Mouse (Mus musculus) CH12.LX (cell line): ENCODE measurements around the gene Adamtsl3. TPM values are rescaled to one million over a fixed set of nuclear protein-coding genes. Genes with fewer than 3 reads are reported as not detected.

ENCODE experiments used
- DNase-seq: peaks from one replicate; pipeline ENCODE4 v3.0.0-alpha.2; 2013; ENCODE audit errors: extremely low read depth
- H3K27ac ChIP-seq: 2 replicates; pipeline ENCODE4 v1.5.1; 2012; ENCODE audit warnings: low read depth, mild to moderate bottlenecking, control low read depth, moderate library complexity; ENCODE audit not compliant: insufficient read depth
- H3K27me3 ChIP-seq: replicated peaks from 2 replicates; pipeline ENCODE3; 2012; ENCODE audit warnings: inconsistent platforms
- H3K36me3 ChIP-seq, 2 experiments: replicated peaks in 1 of 2; 2 replicates each; pipeline versions ENCODE3 to v1.6.1; 2012; ENCODE audit warnings: inconsistent platforms in 1 of 2, low read length in 1 of 2, mild to moderate bottlenecking in 1 of 2, mixed read lengths in 1 of 2, moderate library complexity in 1 of 2; ENCODE audit not compliant: control insufficient read depth in 1 of 2, insufficient read depth in 1 of 2
- H3K4me1 ChIP-seq, 2 experiments: 2 replicates each; pipeline ENCODE4 v1.6.1; 2012; ENCODE audit warnings: inconsistent platforms in 1 of 2, moderate library complexity in 1 of 2; ENCODE audit not compliant: insufficient read depth in 2 of 2, control insufficient read depth in 1 of 2
- H3K4me2 ChIP-seq: 2 replicates; pipeline ENCODE4 v1.6.1; 2012; ENCODE audit warnings: low read depth, mild to moderate bottlenecking, control low read depth; ENCODE audit not compliant: poor library complexity, insufficient read depth, severe bottlenecking
- H3K4me3 ChIP-seq, 3 experiments: fragments of 150-350 bp in 1 of 3; sonication (generic) in 1 of 3; replicated peaks in 1 of 3; 2 replicates each; pipeline versions ENCODE3 to v1.5.1; 2011 to 2012; ENCODE audit warnings: low read depth in 2 of 3, low read length in 2 of 3, mild to moderate bottlenecking in 2 of 3, moderate library complexity in 2 of 3, control low read depth in 1 of 3, improper control_type of control experiment in 1 of 3, inconsistent platforms in 1 of 3, mixed read lengths in 1 of 3; ENCODE audit not compliant: poor library complexity in 1 of 3
- H3K79me2 ChIP-seq: replicated peaks from 2 replicates; pipeline ENCODE4 v1.6.1; 2012; ENCODE audit warnings: mild to moderate bottlenecking, moderate library complexity; ENCODE audit not compliant: control insufficient read depth, poor library complexity, insufficient read depth, severe bottlenecking; ENCODE audit errors: extremely low read depth
- H3K9ac ChIP-seq: 2 replicates; pipeline ENCODE4 v1.6.1; 2012; ENCODE audit warnings: low read depth, mild to moderate bottlenecking, control low read depth, moderate library complexity; ENCODE audit not compliant: insufficient read depth
- H3K9me3 ChIP-seq: replicated peaks from 2 replicates; pipeline ENCODE3; 2012; ENCODE audit warnings: low read length, inconsistent platforms, mixed read lengths
- EP300 ChIP-seq: IDR thresholded peaks from 2 replicates; pipeline ENCODE4 v1.6.1; 2011; ENCODE audit warnings: low read length, improper control_type of control experiment
- GABPA ChIP-seq: IDR thresholded peaks from 2 replicates; pipeline ENCODE4 v1.6.1; 2012; ENCODE audit warnings: low read depth, low read length, improper control_type of control experiment, inconsistent platforms; ENCODE audit not compliant: insufficient replicate concordance
- HCFC1 ChIP-seq: IDR thresholded peaks from 2 replicates; pipeline ENCODE4 v1.6.1; 2012; ENCODE audit warnings: low read depth, mild to moderate bottlenecking, inconsistent platforms, low read length, improper control_type of control experiment
- JUN ChIP-seq: IDR thresholded peaks from 2 replicates; pipeline ENCODE4 v1.6.1; 2011; ENCODE audit warnings: low read depth, mild to moderate bottlenecking, low read length, improper control_type of control experiment, moderate library complexity; ENCODE audit not compliant: insufficient read depth
- JUND ChIP-seq: conservative IDR thresholded peaks from 2 replicates; pipeline ENCODE4 v1.6.1; 2011; ENCODE audit warnings: low read depth, low read length, improper control_type of control experiment
- KAT2A ChIP-seq: IDR thresholded peaks from 2 replicates; pipeline ENCODE4 v1.6.1; 2012; ENCODE audit warnings: low read length, improper control_type of control experiment, inconsistent platforms; ENCODE audit not compliant: insufficient replicate concordance
- MEF2A ChIP-seq: IDR thresholded peaks from 2 replicates; pipeline ENCODE4 v1.6.1; 2014; ENCODE audit warnings: low read depth, mild to moderate bottlenecking, inconsistent platforms, low read length, improper control_type of control experiment, borderline replicate concordance
- MXI1 ChIP-seq: IDR thresholded peaks from 2 replicates; pipeline ENCODE4 v1.6.1; 2011; ENCODE audit warnings: mild to moderate bottlenecking, low read depth, low read length, improper control_type of control experiment
- MYC ChIP-seq: IDR thresholded peaks from 2 replicates; pipeline ENCODE4 v1.6.1; 2011; ENCODE audit warnings: low read depth, mild to moderate bottlenecking, improper control_type of control experiment, low read length
- NELFE ChIP-seq: IDR thresholded peaks from 2 replicates; pipeline ENCODE4 v1.6.1; 2011; ENCODE audit warnings: low read depth, low read length, improper control_type of control experiment
- NRF1 ChIP-seq: IDR thresholded peaks from 2 replicates; pipeline ENCODE4 v1.6.1; 2014; ENCODE audit warnings: low read depth, mild to moderate bottlenecking, inconsistent platforms, low read length, improper control_type of control experiment, moderate library complexity
- PAX5 ChIP-seq: IDR thresholded peaks from 2 replicates; pipeline ENCODE4 v1.6.1; 2012; ENCODE audit warnings: low read length, inconsistent platforms, mixed read lengths
- RAD21 ChIP-seq: IDR thresholded peaks from 2 replicates; pipeline ENCODE4 v1.6.1; 2011; ENCODE audit warnings: low read depth, mild to moderate bottlenecking, low read length, improper control_type of control experiment, moderate library complexity
- RCOR1 ChIP-seq: conservative IDR thresholded peaks from 2 replicates; pipeline ENCODE4 v1.6.1; 2012; ENCODE audit warnings: low read depth, mild to moderate bottlenecking, inconsistent platforms, low read length, improper control_type of control experiment
- SIN3A ChIP-seq: IDR thresholded peaks from 2 replicates; pipeline ENCODE4 v1.6.1; 2012; ENCODE audit warnings: low read length, improper control_type of control experiment, inconsistent platforms
- SMC3 ChIP-seq: IDR thresholded peaks from 2 replicates; pipeline ENCODE4 v1.6.1; 2011; ENCODE audit warnings: low read depth, low read length, improper control_type of control experiment
- TBP ChIP-seq: conservative IDR thresholded peaks from 2 replicates; pipeline ENCODE4 v1.6.1; 2011; ENCODE audit warnings: low read depth, low read length, improper control_type of control experiment
- TCF12 ChIP-seq: IDR thresholded peaks from 2 replicates; pipeline ENCODE4 v1.6.1; 2014; ENCODE audit warnings: low read depth, mild to moderate bottlenecking, inconsistent platforms, low read length, improper control_type of control experiment
- USF1 ChIP-seq: IDR thresholded peaks from 2 replicates; pipeline ENCODE4 v1.6.1; 2014; ENCODE audit warnings: low read depth, mild to moderate bottlenecking, inconsistent platforms, low read length, improper control_type of control experiment
- ZC3H11A ChIP-seq: IDR thresholded peaks from 2 replicates; pipeline ENCODE4 v1.6.1; 2012; ENCODE audit warnings: low read depth, mild to moderate bottlenecking, inconsistent platforms, low read length, improper control_type of control experiment
- ZKSCAN1 ChIP-seq: IDR thresholded peaks from 2 replicates; pipeline ENCODE4 v1.6.1; 2012; ENCODE audit warnings: low read depth, inconsistent platforms, low read length, improper control_type of control experiment, borderline replicate concordance
- ZMIZ1 ChIP-seq: IDR thresholded peaks from 2 replicates; pipeline ENCODE4 v1.6.1; 2012; ENCODE audit warnings: low read depth, mild to moderate bottlenecking, inconsistent platforms, low read length, improper control_type of control experiment
- ZNF384 ChIP-seq: IDR thresholded peaks from 2 replicates; pipeline ENCODE4 v1.6.1; 2012; ENCODE audit warnings: low read depth, low read length, improper control_type of control experiment, inconsistent platforms
- dilution Hi-C: fragments of 300-500 bp; cut with MboI; formaldehyde crosslinking; loops from 2 replicates; pipeline ENCODE4 v1.14.3; 2020; ENCODE audit warnings: low sequenced_read_pairs; ENCODE audit not compliant: extremely low pct_unique_long_range_greater_than_20kb, extremely low pct_ligation_motif_present
- in situ Hi-C: fragments of 300-500 bp; cut with MboI; formaldehyde crosslinking; loops from 3 replicates; pipeline ENCODE4 v1.14.3; 2019; ENCODE audit warnings: low sequenced_read_pairs, low pct_ligation_motif_present, low pct_unique_long_range_greater_than_20kb, mixed read lengths
- polyA plus RNA-seq: library from polyadenylated mRNA; unstranded; fragments of >175 nt; gene quantifications from 2 replicates; pipeline ENCODE4 v1.2.1, GENCODE M21; 2012; ENCODE audit warnings: low read depth; ENCODE audit not compliant: insufficient read length
- total RNA-seq, 2 experiments: library from RNA; depleted of rRNA; stranded (reverse); fragments of 300-350 nt in 1 of 2; fragments of >200 nt in 1 of 2; gene quantifications; 2 replicates each; pipeline ENCODE4 v1.2.3; 2012 to 2014

Adamtsl3 gene
- total and polyA plus RNA-seq, 3 experiments: not detected

- in situ Hi-C loops (no loop called here), dilution Hi-C loops (no loop called here)
- Histone ChIP-seq H3K36me3 (no peaks in the 10 kb centered on the region), H3K4me2 (no peak overlapping the region), H3K9ac (no peak overlapping the region), H3K27ac (no peak overlapping the region), H3K79me2 (no peaks in the 10 kb centered on the region), H3K9me3 (no peaks in the 10 kb centered on the region), H3K27me3 (no peaks in the 10 kb centered on the region), H3K4me1 (peaks cover 0 to 5% of the 10 kb centered on the region in 2 experiments; a peak in 1 of 4 replicates), H3K4me3 (no peak overlapping the region)
- no peak for TF ChIP-seq NRF1
- no peak for TF ChIP-seq USF1
- no peak for TF ChIP-seq ZMIZ1
- no peak for TF ChIP-seq JUND
- TF ChIP-seq KAT2A: no peak
- TF ChIP-seq ZKSCAN1: no peak
- DNase-seq: no peak
Observed at GRCm38 (mm10) chr7:82567811-82568210, 232.3 kb downstream of the Adamtsl3 start.

GRCm38 (mm10) chr7:82572981-82573380 lies 237.5 kb downstream of the Adamtsl3 start:
- Histone ChIP-seq H3K4me1 (peaks cover 0 to 5% of the 10 kb centered on the region in 2 experiments; a peak in 1 of 4 replicates), H3K9me3 (no peaks in the 10 kb centered on the region), H3K27ac (no peak overlapping the region), H3K79me2 (no peaks in the 10 kb centered on the region), H3K27me3 (no peaks in the 10 kb centered on the region), H3K9ac (no peak overlapping the region), H3K4me2 (no peak overlapping the region), H3K4me3 (no peak overlapping the region), H3K36me3 (no peaks in the 10 kb centered on the region)
- dilution Hi-C loops (no loop called here), in situ Hi-C loops (no loop called here)
- no peak for TF ChIP-seq MXI1
- no peak for TF ChIP-seq JUN
- no peak for TF ChIP-seq ZMIZ1
- no peak for TF ChIP-seq MYC
- no peak for TF ChIP-seq RAD21
- TF ChIP-seq ZC3H11A: no peak
- TF ChIP-seq GABPA: no peak
- no peak for TF ChIP-seq RCOR1
- TF ChIP-seq TBP: no peak
- no peak for TF ChIP-seq ZKSCAN1
- no peak for TF ChIP-seq ZNF384
- TF ChIP-seq SMC3: no peak
- no peak for TF ChIP-seq NELFE
- no peak for TF ChIP-seq EP300
- no peak for TF ChIP-seq SIN3A
- TF ChIP-seq MEF2A: no peak
- no peak for TF ChIP-seq HCFC1
- TF ChIP-seq TCF12: no peak
- TF ChIP-seq PAX5: no peak
- no peak for DNase-seq
